Comparison of ENCODE assay signal across 15 mouse cellular contexts in genomic region chr4:87728581-87728980, GRCm38 (mm10).
A peak's percentile ranks its signal among the peaks of the same experiment; 100 is the strongest.
DNase-seq lines count a peak whose midpoint lies in the region.
"Had no signal": no experiment of that assay in that cellular context is flagged by ENCODE, and none has a peak within 500 bp of the region (broad histone marks: within the 10 kb centered on the region; RNA-seq: fewer than 3 reads in every experiment).

No protein-coding gene starts in this region.

- peaks cover 29% of the 10 kb centered on the region for H3K4me1 ChIP-seq in limb, embryonic 10.5 days
- H3K4me1 ChIP-seq: neural tube, embryonic 15.5 days had no signal

- WGBS in limb, embryonic 10.5 days: 75% methylated on average over 1 of the region's 1 CpGs

- no peak overlapping the region for H3K4me3 ChIP-seq in limb, embryonic 10.5 days
- H3K4me3 ChIP-seq: forebrain, embryonic 15.5 days; neural tube, embryonic 15.5 days had no signal

- peak; percentile 24 for DNase-seq in lung, postnatal 10 days
- DNase-seq in lung, postnatal 4 days: no peak
- peak; percentile 78 to 91 for DNase-seq in layer of hippocampus, adult 18-20 months (ENCODE audit: low spot score in 2 of 2)
- DNase-seq in left cerebral cortex, adult 18-20 months (ENCODE audit: low spot score in 2 of 2): peak; percentile 48 to 62
- DNase-seq in urinary bladder, postnatal 10 days (ENCODE audit: low spot score): no peak
- no peak for DNase-seq in limb, embryonic 10.5 days (ENCODE audit: low spot score)
- DNase-seq in spleen, postnatal 4 days (ENCODE audit: low spot score in 2 of 2): no peak
- DNase-seq: cerebellum, postnatal 14 days; gastrocnemius, postnatal 25 days; kidney, adult 8-10 months; liver; thymus, adult 18-20 months had no signal

- H3K27ac ChIP-seq in limb, embryonic 10.5 days: no peak overlapping the region
- H3K27ac ChIP-seq: forebrain, embryonic 15.5 days; neural tube, embryonic 15.5 days had no signal

- peaks cover 14% of the 10 kb centered on the region for H3K27me3 ChIP-seq in limb, embryonic 10.5 days (ENCODE audit: low read depth, poor library complexity, severe bottlenecking)
- H3K27me3 ChIP-seq: CH12.LX; forebrain, embryonic 15.5 days; neural tube, embryonic 15.5 days had no signal

- no peaks in the 10 kb centered on the region for H3K36me3 ChIP-seq in limb, embryonic 10.5 days
- H3K36me3 ChIP-seq: forebrain, embryonic 15.5 days; neural tube, embryonic 15.5 days had no signal

- H3K9me3 ChIP-seq in limb, embryonic 10.5 days (replicated peaks): no peaks in the 10 kb centered on the region
- H3K9me3 ChIP-seq: forebrain, embryonic 15.5 days; neural tube, embryonic 15.5 days had no signal

Comparison
In these comparisons a context has a peak if more than half of its experiments do, and no peak if none do; other contexts are left out.
1. DNase-seq: peak in lung, postnatal 10 days (single experiment), layer of hippocampus, adult 18-20 months (2 of 2) and left cerebral cortex, adult 18-20 months (2 of 2); none in lung, postnatal 4 days (0 of 2), urinary bladder, postnatal 10 days (single experiment), limb, embryonic 10.5 days (single experiment) and spleen, postnatal 4 days (0 of 2).